Mouse (Mus musculus) limb, embryonic 13.5 days (tissue): ENCODE results near the gene Rxfp4. TPM values are rescaled to one million over a fixed set of nuclear protein-coding genes. Genes with fewer than 3 reads are reported as not detected.

Experiments used
- ATAC-seq: fragments of 200-750 bp; cut with Nextera tagmentation; 2 replicates; pipeline ENCODE4 v1.8.0; 2017; ENCODE audit warnings: low read depth, moderate number of reproducible peaks, moderate TSS enrichment; ENCODE audit not compliant: low FRiP score
- H3K27ac ChIP-seq: fragments of 300-500 bp; sonication (generic); 2 replicates; pipeline ENCODE4 v1.5.1; 2015; ENCODE audit warnings: inconsistent platforms, mild to moderate bottlenecking, moderate library complexity
- H3K27me3 ChIP-seq: fragments of 300-500 bp; sonication (generic); 2 replicates; pipeline ENCODE4 v1.6.1; 2015; ENCODE audit warnings: mild to moderate bottlenecking, inconsistent platforms
- H3K36me3 ChIP-seq: fragments of 300-500 bp; sonication (generic); 2 replicates; pipeline ENCODE4 v1.6.1; 2015; ENCODE audit warnings: inconsistent platforms, mild to moderate bottlenecking, moderate library complexity
- H3K4me1 ChIP-seq: fragments of 300-500 bp; sonication (generic); 2 replicates; pipeline ENCODE4 v1.6.1; 2015; ENCODE audit warnings: inconsistent platforms
- H3K4me2 ChIP-seq: fragments of 300-500 bp; sonication (generic); replicated peaks from 2 replicates; pipeline ENCODE4 v1.6.1; 2015; ENCODE audit warnings: inconsistent platforms, mild to moderate bottlenecking, moderate library complexity
- H3K4me3 ChIP-seq: fragments of 300-500 bp; sonication (generic); 2 replicates; pipeline ENCODE4 v1.5.1; 2015; ENCODE audit warnings: moderate library complexity, mild to moderate bottlenecking, inconsistent platforms
- H3K9ac ChIP-seq: fragments of 300-500 bp; sonication (generic); 2 replicates; pipeline ENCODE4 v1.6.1; 2015; ENCODE audit warnings: mild to moderate bottlenecking, inconsistent platforms
- H3K9me3 ChIP-seq: fragments of 300-500 bp; sonication (generic); 2 replicates; pipeline ENCODE4 v1.6.1; 2016; ENCODE audit warnings: inconsistent platforms
- WGBS: fragments of 180-500 bp; shearing (Covaris S2); methylation state at CpG from one replicate; pipeline ENCODE4 v1.1.7; 2015; 5-methylcytosine and 5-hydroxymethylcytosine counted together
- polyA plus RNA-seq: library from polyadenylated mRNA; unstranded; fragments of >200 nt; fragmentation: Nextera tagmentation; extraction: Ambion mirVana; gene quantifications from 2 replicates; pipeline ENCODE4 v1.2.1, GENCODE M21; 2015

The Rxfp4 gene
- polyA plus RNA-seq, 1 experiment from 2014 or later, result not detected

DNA sequence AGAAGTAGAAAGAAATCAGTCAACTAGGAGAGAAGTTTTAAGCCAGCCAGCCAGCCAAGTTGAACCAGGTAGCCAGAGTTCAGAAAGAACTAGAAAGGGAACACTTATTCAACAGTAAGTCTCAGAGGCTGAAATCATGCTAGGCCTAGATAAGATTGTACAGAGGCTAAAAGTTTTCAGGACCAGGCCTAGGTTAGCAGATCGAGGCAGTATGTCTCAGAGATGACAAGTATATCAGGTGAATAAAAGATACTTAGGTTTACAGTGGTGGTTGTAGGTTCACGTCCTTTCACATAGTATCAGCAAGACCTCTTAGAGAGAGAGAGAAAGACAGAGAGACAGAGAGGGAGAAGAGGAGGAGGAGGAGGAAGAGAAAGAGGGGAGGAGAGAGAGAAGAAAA, 30.9 kb upstream of the Rxfp4 start:
- ATAC-seq, result no peak
- Histone ChIP-seq H3K4me1 (peaks cover 14% of the 10 kb centered on the region), H3K9ac (no peak overlapping the region), H3K4me2 (no peak overlapping the region), H3K36me3 (peaks cover 12% of the 10 kb centered on the region), H3K9me3 (no peaks in the 10 kb centered on the region), H3K4me3 (no peak overlapping the region), H3K27ac (no peak overlapping the region), H3K27me3 (no peaks in the 10 kb centered on the region)
- 86% methylated on average over 2 of the region's 2 CpGs for WGBS

DNA sequence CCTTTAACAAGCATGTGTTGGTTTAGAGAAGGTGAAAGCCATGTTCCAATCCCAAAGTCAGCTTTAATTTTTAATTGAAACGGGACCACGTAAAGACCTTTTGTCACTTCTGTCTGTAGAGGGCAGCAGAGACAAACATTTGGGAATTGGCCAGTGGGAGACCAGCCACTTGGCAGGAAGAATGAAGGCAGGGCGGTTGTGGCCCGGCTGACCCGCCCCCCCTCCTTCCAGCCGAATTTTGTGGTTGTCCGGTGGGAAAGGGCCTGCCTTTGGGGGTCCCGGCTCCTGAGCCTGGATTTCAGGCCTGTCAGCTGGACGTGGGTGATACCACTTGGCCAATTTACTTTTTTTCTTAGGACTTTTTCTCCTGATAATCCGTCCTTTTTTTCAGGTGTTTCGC, 24.5 kb upstream of the Rxfp4 start:
- Histone ChIP-seq H3K27me3 (no peaks in the 10 kb centered on the region), H3K9ac (peak overlapping the region; percentile 54), H3K9me3 (no peaks in the 10 kb centered on the region), H3K4me2 (peak overlapping the region; percentile 60), H3K27ac (no peak overlapping the region), H3K36me3 (no peaks in the 10 kb centered on the region), H3K4me1 (0 out of 2 replicates have a peak, but pooled peaks cover 4% of the 10 kb centered on the region), H3K4me3 (peak overlapping the region; percentile 30)
- ATAC-seq, result peak; percentile 59
- 10% methylated on average over 11 of the region's 11 CpGs for WGBS

GRCm38 (mm10) chr3:88664095-88664494, 11.2 kb upstream of the Rxfp4 start:
- 75% methylated on average over 4 of the region's 4 CpGs for WGBS
- no peak overlapping the region for H3K9ac ChIP-seq
- H3K27me3 ChIP-seq, result no peaks in the 10 kb centered on the region
- H3K4me3 ChIP-seq, result no peak overlapping the region
- H3K9me3 ChIP-seq, result no peaks in the 10 kb centered on the region
- H3K4me2 ChIP-seq, result no peak overlapping the region
- H3K4me1 ChIP-seq, result no peaks in the 10 kb centered on the region
- H3K27ac ChIP-seq, result no peak overlapping the region
- no peaks in the 10 kb centered on the region for H3K36me3 ChIP-seq
- ATAC-seq, result no peak

GRCm38 (mm10) chr3:88659798-88660197, 6.9 kb upstream of the Rxfp4 start:
- no peak for ATAC-seq
- H3K4me1 ChIP-seq, result 0 out of 2 replicates have a peak, but pooled peaks cover 4% of the 10 kb centered on the region
- H3K4me2 ChIP-seq, result no peak overlapping the region
- no peak overlapping the region for H3K27ac ChIP-seq
- H3K4me3 ChIP-seq, result no peak overlapping the region
- H3K27me3 ChIP-seq, result no peaks in the 10 kb centered on the region
- H3K9me3 ChIP-seq, result no peaks in the 10 kb centered on the region
- no peak overlapping the region for H3K9ac ChIP-seq
- no peaks in the 10 kb centered on the region for H3K36me3 ChIP-seq
- 26% methylated on average over 6 of the region's 6 CpGs for WGBS

GRCm38 (mm10) chr3:88658441-88659127, 5.6 kb upstream of the Rxfp4 start:
- no peak overlapping the region for H3K9ac ChIP-seq
- H3K4me3 ChIP-seq, result no peak overlapping the region
- no peaks in the 10 kb centered on the region for H3K27me3 ChIP-seq
- 60% methylated on average over 5 of the region's 5 CpGs for WGBS
- H3K4me2 ChIP-seq, result no peak overlapping the region
- no peaks in the 10 kb centered on the region for H3K9me3 ChIP-seq
- no peaks in the 10 kb centered on the region for H3K36me3 ChIP-seq
- H3K4me1 ChIP-seq, result 0 out of 2 replicates have a peak, but pooled peaks cover 8% of the 10 kb centered on the region
- no peak for ATAC-seq
- no peak overlapping the region for H3K27ac ChIP-seq

DNA sequence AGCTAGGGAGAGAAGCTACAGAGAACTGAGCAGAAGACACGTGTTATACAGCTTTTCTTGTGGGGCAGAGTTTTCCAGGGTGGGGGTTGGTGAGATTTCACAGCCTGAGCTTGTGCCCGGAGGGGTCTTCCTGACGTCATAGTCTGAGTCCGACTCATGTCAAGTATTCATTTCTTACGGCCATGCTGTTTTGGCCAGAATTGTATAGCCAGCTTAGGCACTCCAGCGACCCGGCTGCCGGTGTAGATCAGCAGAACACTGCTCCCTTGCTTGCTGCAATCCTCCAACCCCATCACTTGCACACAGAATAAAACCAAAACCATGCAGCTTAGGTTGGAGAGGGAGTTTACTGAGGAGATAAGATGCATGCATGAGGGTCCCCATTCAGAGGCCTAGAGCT, 2.7 kb upstream of the Rxfp4 start:
- Histone ChIP-seq H3K4me2 (no peak overlapping the region), H3K36me3 (no peaks in the 10 kb centered on the region), H3K9me3 (no peaks in the 10 kb centered on the region), H3K27me3 (no peaks in the 10 kb centered on the region), H3K27ac (no peak overlapping the region), H3K4me1 (0 out of 2 replicates have a peak, but pooled peaks cover 12% of the 10 kb centered on the region), H3K4me3 (no peak overlapping the region), H3K9ac (no peak overlapping the region)
- WGBS, result 79% methylated on average over 8 of the region's 8 CpGs
- no peak for ATAC-seq

GRCm38 (mm10) chr3:88654621-88655020, 1.7 kb upstream of the Rxfp4 start:
- H3K4me3 ChIP-seq, result no peak overlapping the region
- WGBS, result 77% methylated on average over 4 of the region's 4 CpGs
- H3K36me3 ChIP-seq, result no peaks in the 10 kb centered on the region
- no peak overlapping the region for H3K27ac ChIP-seq
- no peak; the same call in 1 of the 2 replicates for ATAC-seq
- no peaks in the 10 kb centered on the region for H3K27me3 ChIP-seq
- no peak overlapping the region for H3K9ac ChIP-seq
- 0 out of 2 replicates have a peak, but pooled peaks cover 12% of the 10 kb centered on the region for H3K4me1 ChIP-seq
- no peaks in the 10 kb centered on the region for H3K9me3 ChIP-seq
- no peak overlapping the region for H3K4me2 ChIP-seq

GRCm38 (mm10) chr3:88653516-88654370, 801 bp upstream of the Rxfp4 start:
- WGBS, result 72% methylated on average over 6 of the region's 6 CpGs
- H3K9me3 ChIP-seq, result no peaks in the 10 kb centered on the region
- H3K4me2 ChIP-seq, result no peak overlapping the region
- no peaks in the 10 kb centered on the region for H3K27me3 ChIP-seq
- peak overlapping the region; percentile 48; the same call in 1 of the 2 replicates for H3K27ac ChIP-seq
- H3K4me1 ChIP-seq, result 0 out of 2 replicates have a peak, but pooled peaks cover 12% of the 10 kb centered on the region
- no peak overlapping the region for H3K4me3 ChIP-seq
- peaks cover 1% of the 10 kb centered on the region; the same call in 1 of the 2 replicates for H3K36me3 ChIP-seq
- ATAC-seq, result peak; percentile 30; the same call in 1 of the 2 replicates
- no peak overlapping the region for H3K9ac ChIP-seq

DNA sequence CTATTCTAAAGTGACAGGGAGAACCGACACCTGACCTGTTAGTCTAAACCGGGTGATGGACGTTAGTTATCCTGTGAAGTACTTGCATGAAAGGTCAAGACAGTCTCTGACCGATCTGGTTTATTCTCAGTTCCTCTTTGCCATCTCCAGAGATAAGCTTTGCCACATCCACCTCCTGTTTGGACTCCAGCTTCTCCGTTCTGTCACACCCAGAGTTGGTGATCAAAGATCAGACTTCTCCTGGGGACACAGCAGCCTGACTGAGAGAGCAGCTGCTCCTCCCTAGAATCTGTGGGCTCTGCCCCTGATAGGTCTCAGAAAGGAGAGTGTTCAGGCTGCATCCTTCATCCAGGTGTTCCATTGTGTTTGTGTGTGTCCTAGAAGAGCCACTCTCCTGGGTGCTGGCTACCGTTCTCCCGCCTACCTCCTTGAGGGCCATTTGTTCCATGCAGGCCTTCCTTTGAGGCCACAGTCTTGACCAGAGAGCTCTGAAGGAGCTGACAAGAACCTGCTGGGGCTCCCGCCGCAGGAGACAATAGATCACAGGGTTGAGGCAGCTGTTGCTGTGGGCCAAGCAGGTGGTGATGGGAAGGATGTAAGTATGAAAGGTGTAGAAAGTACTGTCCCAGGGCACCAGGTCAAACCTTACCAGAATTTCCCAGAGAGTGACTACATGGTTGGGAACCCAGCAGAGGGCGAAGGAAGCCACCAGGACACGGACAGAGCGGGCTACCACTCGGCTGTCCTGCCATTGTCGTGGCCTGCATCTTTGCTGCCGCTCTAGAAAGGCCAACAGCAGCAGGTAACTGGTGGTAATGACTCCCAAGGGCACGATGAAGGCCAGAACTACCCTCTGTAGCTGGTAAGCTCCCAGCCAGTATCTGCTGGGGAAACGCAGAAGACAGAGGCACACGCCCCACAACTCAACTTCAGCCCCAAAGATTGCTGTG, 998 bp downstream of the Rxfp4 start:
- Histone ChIP-seq H3K4me2 (no peak overlapping the region), H3K27me3 (no peaks in the 10 kb centered on the region), H3K36me3 (peaks cover 19% of the 10 kb centered on the region), H3K9ac (no peak overlapping the region), H3K27ac (no peak overlapping the region), H3K4me3 (no peak overlapping the region), H3K4me1 (0 out of 2 replicates have a peak, but pooled peaks cover 12% of the 10 kb centered on the region), H3K9me3 (no peaks in the 10 kb centered on the region)
- 71% methylated on average over 18 of the region's 18 CpGs for WGBS
- no peak for ATAC-seq

DNA sequence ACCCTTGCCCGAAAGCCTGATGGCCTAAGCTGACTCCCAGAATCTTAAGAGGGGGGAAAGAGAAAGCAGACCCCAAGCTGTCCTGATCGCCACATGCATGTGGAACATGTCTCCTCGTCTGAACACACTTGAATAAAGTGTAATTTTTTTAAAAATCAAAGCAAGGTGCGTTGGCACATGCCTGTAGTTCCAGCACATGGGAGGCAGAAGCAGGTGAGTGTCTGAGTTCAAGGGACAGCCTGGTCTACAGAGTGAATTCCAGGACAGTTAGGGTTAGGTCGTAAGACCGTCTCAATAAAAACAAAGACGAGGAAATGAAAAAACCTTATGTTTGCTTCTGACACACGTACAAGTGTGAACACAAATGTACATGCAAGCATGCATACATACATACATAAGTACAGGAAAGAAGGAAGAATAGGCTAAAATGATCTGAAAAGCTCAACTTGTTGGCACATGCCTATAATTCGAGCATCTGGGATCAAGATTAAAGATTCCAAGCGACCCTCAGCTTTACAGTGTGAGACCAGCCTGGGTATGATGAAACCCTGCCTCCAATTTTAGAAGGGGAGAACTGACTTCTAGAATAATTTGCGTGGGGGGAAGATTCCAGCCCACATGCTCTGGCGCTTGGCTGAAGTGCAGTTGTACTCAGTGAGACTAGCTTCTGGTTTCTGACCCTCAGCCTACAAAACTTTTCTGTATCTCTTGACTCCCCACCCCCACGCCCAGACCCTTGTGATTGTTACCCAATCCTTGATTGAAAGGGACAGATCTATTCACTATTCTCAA, 2.0 kb downstream of the Rxfp4 start:
- WGBS, result 73% methylated on average over 13 of the region's 13 CpGs
- Histone ChIP-seq H3K36me3 (peaks cover 29% of the 10 kb centered on the region), H3K27ac (no peak overlapping the region; the same call in 1 of the 2 replicates), H3K4me1 (0 out of 2 replicates have a peak, but pooled peaks cover 12% of the 10 kb centered on the region), H3K9ac (no peak overlapping the region), H3K9me3 (no peaks in the 10 kb centered on the region), H3K4me3 (no peak overlapping the region), H3K4me2 (no peak overlapping the region), H3K27me3 (no peaks in the 10 kb centered on the region)
- no peak for ATAC-seq

DNA sequence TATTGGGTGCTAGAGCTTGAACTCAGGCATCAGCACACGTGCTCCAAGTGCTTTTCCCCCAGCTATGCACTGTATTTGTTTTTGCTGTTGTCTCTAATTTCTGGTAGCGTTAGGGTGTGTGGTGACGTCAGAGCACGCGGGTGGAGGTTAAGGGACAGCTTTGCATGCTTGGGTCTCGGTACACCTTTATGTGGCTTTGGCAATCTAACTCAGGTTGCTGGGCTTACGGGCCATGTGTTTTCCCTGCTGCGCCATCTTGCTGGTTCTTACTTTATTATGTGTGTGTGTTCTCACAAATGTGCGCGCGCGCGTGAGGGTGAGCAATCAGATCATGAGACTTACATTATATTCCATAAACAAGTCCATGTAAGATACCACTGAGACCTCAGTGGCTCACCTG, 3.0 kb downstream of the Rxfp4 start:
- H3K27me3 ChIP-seq, result no peaks in the 10 kb centered on the region
- 98% methylated on average over 13 of the region's 13 CpGs for WGBS
- ATAC-seq, result no peak
- H3K27ac ChIP-seq, result no peak overlapping the region
- no peaks in the 10 kb centered on the region for H3K9me3 ChIP-seq
- peaks cover 38% of the 10 kb centered on the region for H3K36me3 ChIP-seq
- H3K4me1 ChIP-seq, result 0 out of 2 replicates have a peak, but pooled peaks cover 8% of the 10 kb centered on the region
- H3K9ac ChIP-seq, result no peak overlapping the region
- no peak overlapping the region for H3K4me2 ChIP-seq
- H3K4me3 ChIP-seq, result no peak overlapping the region
